Mouse (Mus musculus) brain, adult 2 months (tissue): ENCODE measurements at regions not wholly inside any gene's neighbourhood (a gene's known extent, or its start where the extent isn't known, plus 50 kb on each side); places are given as distances from the start of the nearest gene placed in this dataset.

ENCODE experiments used
- DNase-seq: peaks from one replicate; pipeline ENCODE4 v3.0.0; 2011; ENCODE audit warnings: low read depth, low spot score

DNA sequence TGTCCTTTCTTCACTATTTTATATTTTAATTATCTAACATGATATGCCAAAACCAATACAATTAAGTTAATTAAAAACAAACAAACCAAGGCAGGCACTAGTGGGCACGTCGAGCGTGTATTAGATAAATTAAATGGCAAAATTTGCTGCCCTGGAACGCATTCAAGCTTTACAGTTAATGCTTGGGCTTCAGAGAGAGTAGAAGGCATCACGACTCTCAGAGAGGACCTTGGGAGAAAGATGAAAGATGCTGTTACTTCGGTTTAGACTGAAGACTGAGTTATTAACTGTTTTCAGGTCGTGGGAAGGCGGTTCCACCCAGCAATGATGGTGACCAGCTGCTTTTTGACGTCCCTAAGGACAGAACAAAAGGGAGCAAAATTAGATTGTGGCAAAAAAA is 71.7 kb upstream of the Boc start:
- no peak for DNase-seq

DNA sequence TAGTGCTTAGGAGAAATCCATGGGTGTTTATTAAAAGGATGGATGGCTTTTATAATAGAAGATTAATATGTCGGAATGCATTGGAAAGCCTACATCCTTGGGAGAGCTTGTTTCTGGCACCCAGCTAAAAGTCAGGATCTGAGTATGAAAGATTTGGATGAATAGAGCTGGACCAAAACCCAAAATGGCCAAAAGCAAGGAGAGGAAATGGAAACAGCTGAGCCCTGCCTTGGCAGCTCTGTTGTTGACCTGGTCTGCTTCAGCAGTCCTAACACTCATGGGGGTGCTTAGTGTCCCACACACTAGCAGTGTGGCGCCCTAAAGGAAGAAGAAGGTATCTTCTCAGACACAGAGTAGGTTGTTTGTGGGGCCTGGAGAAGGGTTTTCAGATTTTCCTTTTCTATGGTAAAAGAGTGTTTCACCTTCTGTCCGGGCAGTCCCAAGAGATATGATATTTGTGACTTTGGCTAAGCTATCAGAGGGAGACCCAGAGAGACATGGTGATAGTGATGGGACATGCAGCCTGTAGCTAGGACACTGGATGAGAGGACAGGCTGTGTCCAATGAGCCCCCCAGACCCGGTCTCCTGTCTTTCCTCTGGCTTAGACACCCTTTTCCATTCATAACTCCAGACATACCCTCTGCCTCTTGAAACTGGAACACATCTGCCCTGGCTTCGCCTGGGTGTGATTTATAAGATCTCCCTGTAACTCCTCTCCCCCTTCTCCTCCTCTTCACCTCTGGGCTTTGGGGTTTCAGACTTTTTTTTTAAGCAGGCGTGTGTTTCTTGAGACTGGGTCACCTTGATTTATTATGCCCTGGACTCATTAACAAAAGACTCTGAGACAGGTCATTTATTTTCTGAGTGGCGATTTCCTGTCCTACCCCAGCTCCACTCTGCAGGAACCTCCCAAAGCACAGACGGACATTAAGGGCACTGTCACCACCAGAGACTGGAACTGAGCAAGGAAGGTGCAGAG is 70.9 kb upstream of the Boc start:
- no peak for DNase-seq

DNA sequence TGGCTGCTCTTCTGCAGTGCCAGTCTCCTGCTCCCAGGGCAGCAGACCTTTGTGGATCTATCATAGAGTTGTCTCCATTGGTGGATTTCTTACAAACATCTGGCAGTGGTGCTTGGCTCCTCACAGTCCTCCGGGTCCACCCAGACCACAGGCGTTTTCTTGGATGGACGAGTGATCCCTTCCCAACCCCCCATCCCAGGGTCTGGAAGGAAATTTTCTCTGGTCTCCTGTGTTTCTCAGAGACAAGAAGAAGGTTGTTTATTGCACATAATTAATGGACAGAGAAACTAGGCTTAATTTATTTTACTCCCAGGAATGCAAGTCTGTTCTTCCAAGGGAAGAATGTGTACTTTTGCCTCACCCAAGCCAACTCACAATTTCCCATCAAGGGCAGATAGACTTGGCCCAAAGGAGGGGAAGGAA is 67.2 kb upstream of the Boc start:
- no peak for DNase-seq

DNA sequence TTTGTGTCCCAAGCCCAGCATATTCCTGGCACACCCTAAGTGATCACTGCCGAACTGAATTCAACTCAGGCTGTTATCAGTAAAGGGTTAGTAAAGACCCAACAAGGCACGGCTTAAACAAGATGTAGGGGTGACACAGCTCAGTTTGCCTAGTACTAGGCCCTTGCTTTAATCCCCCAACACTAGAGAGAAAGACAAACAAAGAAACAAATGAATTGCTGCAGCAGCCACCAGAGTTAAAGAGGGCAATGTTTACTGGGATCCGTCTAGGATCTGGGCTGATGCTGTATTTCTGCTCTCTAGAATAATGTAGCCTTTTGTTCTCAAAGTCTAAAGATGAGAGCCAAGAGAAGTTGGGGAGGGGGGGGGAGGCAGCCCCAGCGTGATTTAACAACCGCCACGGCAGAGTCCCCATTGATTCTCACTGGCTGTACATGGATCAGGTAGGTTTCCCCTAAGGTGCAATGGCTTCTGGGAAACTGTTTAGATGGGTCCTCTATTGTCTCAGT is 66.5 kb upstream of the Boc start:
- DNase-seq: no peak

DNA sequence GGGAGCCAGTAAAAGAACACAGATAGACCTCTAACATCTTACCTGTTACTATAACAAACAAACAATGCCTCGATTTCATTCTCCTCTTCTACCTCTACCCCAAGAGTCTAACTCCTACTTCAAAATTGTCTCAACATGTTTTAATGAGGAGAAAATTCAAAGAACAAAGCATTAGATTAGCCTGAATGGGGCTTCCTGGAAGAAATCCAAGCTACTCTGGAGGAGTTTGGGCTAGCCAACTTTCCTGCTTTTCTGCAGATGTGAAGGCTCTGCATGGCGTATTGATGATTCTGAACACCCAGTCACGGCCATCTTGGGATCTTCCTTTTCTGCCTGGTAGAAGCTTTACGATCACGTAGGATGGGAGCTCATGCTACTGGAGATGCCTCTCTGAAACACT is 62.9 kb upstream of the Boc start:
- DNase-seq: no peak

DNA sequence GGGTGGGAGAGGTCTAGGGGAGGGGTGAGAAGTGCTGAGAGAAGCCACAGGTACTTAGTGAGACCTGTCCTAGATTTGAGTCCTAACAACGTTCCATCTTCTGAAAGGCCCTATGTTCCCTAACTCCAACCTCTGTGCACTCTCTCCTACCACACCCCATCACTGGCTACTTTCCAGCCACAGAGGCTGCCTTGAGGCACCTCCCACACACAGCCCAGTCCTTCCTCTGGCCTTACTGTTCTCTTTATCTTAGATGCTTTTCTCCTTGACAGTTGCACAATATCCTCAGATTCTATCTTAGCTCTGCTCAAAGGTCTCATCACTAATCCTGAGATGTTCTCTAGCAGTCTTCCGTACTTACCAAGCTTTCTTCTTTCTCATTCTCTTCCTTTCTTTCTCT is 61.8 kb upstream of the Boc start:
- no peak for DNase-seq

DNA sequence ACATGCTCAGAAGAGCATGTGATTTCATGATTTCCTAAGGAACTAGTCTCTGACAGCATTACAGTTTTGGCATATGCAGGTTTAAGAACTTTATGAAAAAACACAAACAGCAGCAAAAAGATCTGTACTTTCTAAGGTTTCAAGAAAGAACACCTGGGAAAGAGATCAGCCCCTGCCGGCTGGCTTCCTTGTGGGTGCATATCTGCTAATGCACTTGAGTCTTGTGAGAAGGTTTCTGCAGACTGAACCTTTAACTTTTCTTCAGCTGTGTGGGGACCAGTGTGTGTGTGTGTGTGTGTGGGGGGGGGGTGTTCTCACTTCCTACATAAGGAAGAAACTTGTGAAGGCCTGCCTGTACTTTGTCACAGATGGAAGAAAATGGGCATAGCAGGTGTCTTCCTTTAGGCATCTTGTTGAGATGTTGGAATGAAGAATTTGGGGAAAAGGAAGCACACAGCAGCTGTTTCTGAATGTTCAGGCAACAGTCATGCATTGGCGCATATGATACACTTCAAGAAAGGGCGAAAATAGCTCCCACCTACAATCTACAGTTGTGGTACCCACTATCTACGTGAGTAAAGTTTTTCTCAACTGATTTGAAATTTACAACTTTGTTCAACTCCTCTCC is 60.9 kb upstream of the Boc start:
- DNase-seq: peak; percentile 77

DNA sequence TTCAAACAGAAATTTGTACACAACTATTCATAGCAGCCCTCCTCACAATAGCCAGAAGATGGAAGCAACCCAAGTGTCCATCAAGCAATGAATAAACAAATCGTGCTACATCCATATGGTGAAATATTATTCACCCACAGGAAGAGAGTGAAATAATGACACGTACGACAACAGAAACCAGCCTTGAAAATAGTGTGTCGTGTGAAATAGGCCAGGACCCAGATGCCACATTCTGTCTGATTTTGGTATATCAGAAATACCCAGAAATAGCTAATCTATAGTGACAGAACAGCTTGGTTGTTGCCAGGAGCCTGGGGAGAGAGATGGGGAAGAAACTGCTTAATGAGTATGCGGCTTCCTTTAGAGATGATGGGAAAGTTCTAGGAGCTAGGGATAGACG is 58.3 kb upstream of the Boc start:
- peak; percentile 79 for DNase-seq

DNA sequence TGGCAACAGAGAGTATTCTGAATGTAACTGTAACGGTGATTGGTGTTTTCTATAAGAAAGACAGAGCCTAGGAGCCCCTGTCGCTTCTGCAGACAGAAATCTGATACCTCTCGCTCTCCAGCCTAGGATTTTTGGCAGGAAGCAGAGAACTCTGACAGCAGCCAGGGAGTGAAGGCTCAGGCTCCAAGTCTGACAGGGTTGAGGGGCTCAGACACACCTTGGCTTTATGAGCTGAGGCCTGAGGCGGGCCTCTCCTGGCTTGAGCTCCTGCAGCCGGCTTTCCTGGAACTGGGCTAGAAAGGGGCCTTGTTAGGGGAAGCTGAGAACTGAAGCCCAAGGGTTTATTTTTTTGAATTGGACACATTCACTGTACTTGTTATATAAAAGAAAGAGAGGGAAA is 57.7 kb upstream of the Boc start:
- DNase-seq: peak; percentile 53

DNA sequence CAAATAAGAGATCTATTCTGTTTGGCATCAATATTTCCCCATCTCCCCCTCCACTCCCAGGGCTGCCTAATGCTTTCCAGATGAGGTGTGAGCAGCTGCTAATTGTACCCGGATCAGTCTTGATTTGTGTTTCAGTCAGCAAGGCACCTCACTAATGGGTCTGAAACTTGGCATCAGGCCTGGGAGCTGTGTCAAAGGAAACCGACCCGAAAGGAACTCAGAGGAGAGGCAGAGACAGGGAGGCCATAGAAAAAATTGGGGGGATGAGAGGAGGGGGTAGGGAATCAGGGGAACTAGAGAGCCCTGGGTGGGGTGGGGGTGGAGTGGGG is 57.1 kb upstream of the Boc start:
- DNase-seq: no peak

DNA sequence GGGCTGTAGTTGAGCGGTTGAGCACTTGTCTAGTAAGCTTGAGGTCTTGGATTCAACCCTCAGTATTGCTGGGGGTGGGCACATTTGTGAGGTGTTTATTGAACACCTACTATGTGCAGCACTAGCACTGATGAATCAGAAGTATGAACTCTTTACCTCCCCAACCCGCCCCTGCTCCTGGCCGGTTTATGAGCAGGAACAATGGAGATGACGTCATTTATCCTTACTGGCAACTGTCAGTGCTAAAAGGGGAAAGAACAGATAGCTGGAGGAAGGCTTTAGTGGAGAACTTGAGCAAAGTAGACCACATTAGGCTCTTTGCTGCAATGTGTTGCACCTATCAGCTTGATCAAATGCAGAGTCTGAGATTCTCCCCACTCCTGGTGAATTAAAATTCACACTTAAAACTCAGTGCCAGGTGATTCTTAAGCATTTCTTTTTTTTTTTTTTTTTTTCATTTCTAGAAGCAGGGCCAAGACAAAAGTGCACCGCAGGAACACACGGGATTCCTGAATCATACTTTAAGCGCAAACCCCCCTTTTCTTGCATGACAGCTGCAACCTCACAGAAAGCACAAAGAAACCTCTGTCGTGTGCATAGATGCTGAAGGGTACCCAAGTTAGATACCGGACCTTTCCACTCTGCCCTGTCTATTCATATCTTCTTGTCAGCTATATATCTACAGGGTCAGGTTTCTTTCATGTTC is 56.6 kb upstream of the Boc start:
- DNase-seq: peak; percentile 45

DNA sequence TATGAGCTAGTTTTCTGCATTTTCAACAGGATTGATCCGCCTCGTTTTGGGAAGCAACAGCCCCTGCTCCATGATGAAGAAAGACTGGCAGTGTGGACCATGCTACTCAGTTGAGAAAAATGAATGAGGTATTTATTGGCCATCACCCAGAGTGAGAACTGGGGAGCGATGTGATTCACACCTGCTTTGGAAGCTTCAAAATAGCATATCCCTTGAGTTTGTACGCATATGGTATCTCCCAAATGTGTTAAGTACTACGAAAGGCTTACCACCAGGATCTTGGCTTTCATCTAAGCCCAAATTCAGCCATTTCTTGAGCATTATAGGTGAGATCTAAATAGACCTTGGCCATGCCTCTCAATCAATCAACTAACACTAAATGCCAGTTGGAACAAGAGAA is 55.5 kb upstream of the Boc start:
- DNase-seq: peak; percentile 35

DNA sequence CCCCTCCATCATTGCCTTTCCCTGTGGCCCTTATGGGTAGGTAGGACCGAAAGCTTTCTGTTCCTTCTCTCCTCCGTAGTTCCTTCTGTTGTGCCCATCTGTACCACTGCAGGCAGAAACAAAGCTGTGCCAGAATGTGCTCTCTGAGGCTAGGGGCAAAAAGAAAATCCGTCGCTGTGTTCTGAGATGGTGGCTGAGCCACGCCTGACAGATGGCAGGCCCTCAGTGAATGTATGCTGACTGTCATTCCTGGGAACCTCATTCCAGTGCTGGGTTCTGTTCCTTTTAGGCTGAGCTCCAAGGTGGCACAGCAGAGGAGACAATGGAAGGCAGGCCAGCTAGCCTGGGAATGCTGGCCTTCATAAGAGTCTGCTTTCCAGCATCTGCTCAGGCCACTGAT is 54.0 kb upstream of the Boc start:
- peak; percentile 98 for DNase-seq

DNA sequence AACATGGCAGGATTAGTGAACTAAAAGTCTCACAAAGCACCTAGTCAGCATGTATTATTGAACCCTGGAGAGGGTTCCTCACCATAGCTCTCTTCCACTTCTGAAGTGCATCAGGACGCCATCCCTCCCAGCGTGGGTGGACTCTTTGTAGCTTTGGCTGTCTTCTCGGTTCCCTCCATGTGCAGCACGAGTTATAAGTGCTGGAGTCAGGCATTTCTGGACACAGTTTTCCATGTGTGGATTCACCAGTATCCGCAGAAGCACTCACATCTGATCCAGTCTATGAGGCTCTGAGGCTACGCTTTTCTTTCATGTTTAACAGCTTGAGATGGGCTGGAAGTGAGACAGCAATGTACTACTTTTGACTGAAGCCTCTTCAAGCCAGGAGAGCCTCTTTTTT is 52.8 kb upstream of the Boc start:
- peak; percentile 63 for DNase-seq

DNA sequence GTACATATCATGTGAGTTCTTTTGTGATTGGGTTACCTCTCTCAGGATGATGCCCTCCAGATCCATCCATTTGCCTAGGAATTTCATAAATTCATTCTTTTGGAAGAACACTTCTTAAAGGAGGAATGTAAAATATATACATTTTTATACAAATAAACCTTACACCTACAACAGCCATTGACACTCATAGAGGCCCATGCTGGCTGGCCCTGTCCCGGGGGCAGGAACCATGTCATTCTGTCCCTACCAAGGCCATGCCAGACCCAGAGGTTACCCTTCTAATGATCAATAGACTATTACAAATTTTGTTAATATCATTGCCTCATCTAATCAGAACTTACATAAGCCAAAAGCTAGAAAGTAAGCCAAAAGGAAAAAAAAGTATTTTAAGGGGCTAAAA is 49.9 kb upstream of the Boc start:
- no peak for DNase-seq
